Mouse (Mus musculus): ENCODE data around the gene Fam183b. TPM values are rescaled to one million over a fixed set of nuclear protein-coding genes. Genes with fewer than 3 reads are reported as not detected.
A peak's percentile ranks its signal among the peaks of the same experiment; 100 is the strongest.
"Not testable (repeated sequence)": the region's sequence is repeated elsewhere in the genome, so short reads cannot be mapped to it uniquely, and the experiment has no call there.

The Fam183b gene
- not detected for total RNA-seq (2021)

GRCm38 (mm10) chr11:58801558-58802228 is at the start of gene Fam183b:
Gene Fam183b (minus strand): TSS chr11:58801960.
- DNase-seq, result peak; percentile 18

- no peak for DNase-seq
Observed at GRCm38 (mm10) chr11:58849731-58850130, 48.0 kb upstream of the Fam183b start.

- no peak for DNase-seq
Observed at GRCm38 (mm10) chr11:58847636-58848035, 45.9 kb upstream of the Fam183b start.

- DNase-seq, result peak; percentile 85
Observed at GRCm38 (mm10) chr11:58846919-58847461, 45.2 kb upstream of the Fam183b start, which contains the start of gene Gm12258. Gene Gm12258 (plus strand): TSS chr11:58847158.

GRCm38 (mm10) chr11:58838951-58839350 is 37.2 kb upstream of the Fam183b start, which contains the start of gene Olfr311:
Gene Olfr311 (plus strand): TSS chr11:58839251.
- DNase-seq, result not testable (repeated sequence)

- DNase-seq, result not testable (repeated sequence)
Observed at GRCm38 (mm10) chr11:58832541-58832940, 30.8 kb upstream of the Fam183b start.

GRCm38 (mm10) chr11:58829764-58830163 is 28.0 kb upstream of the Fam183b start:
- DNase-seq, result no peak

GRCm38 (mm10) chr11:58828937-58829336 is 27.2 kb upstream of the Fam183b start, which contains the start of gene Olfr312:
Gene Olfr312 (plus strand): TSS chr11:58829237.
- not testable (repeated sequence) for DNase-seq

GRCm38 (mm10) chr11:58815676-58816075 is 13.9 kb upstream of the Fam183b start:
- DNase-seq, result no peak

GRCm38 (mm10) chr11:58814700-58815099 is 12.9 kb upstream of the Fam183b start, which contains the start of gene Olfr313:
Gene Olfr313 (plus strand): TSS chr11:58815000.
- DNase-seq, result not testable (repeated sequence)

GRCm38 (mm10) chr11:58812001-58812400 is 10.2 kb upstream of the Fam183b start:
- DNase-seq, result no peak

GRCm38 (mm10) chr11:58804393-58804792 is 2.6 kb upstream of the Fam183b start:
- no peak for DNase-seq

GRCm38 (mm10) chr11:58803871-58804270 is 2.1 kb upstream of the Fam183b start:
- no peak for DNase-seq

GRCm38 (mm10) chr11:58799747-58800146 is 2.0 kb downstream of the Fam183b start:
- DNase-seq, result no peak

GRCm38 (mm10) chr11:58796850-58797249 is 4.9 kb downstream of the Fam183b start:
- DNase-seq, result peak; percentile 9

GRCm38 (mm10) chr11:58795856-58796255 is 5.9 kb downstream of the Fam183b start:
- DNase-seq, result no peak

GRCm38 (mm10) chr11:58790646-58791045 is 11.1 kb downstream of the Fam183b start:
- no peak for DNase-seq

- no peak for DNase-seq
Observed at GRCm38 (mm10) chr11:58790053-58790452, 11.7 kb downstream of the Fam183b start.

GRCm38 (mm10) chr11:58789532-58789931 is 12.2 kb downstream of the Fam183b start:
- no peak for DNase-seq

GRCm38 (mm10) chr11:58788346-58788745 is 13.4 kb downstream of the Fam183b start:
- no peak for DNase-seq

GRCm38 (mm10) chr11:58787651-58788050 is 14.1 kb downstream of the Fam183b start:
- DNase-seq, result no peak

GRCm38 (mm10) chr11:58784182-58784581 is 17.6 kb downstream of the Fam183b start:
- DNase-seq, result no peak

- no peak for DNase-seq
Observed at GRCm38 (mm10) chr11:58782480-58783089, 19.2 kb downstream of the Fam183b start, which contains the start of gene Olfr314. Gene Olfr314 (plus strand): TSS chr11:58782952.
